Mouse (Mus musculus) hindbrain, embryonic 12.5 days (tissue): ENCODE results near the gene Msi1. TPM values are rescaled to one million over a fixed set of nuclear protein-coding genes. Genes with fewer than 3 reads are reported as not detected.

Experiments used
- ATAC-seq: fragments of 200-750 bp; cut with Nextera tagmentation; 2 replicates; pipeline ENCODE4 v1.8.0; 2017; ENCODE audit warnings: moderate TSS enrichment; ENCODE audit not compliant: low FRiP score
- H3K27ac ChIP-seq: fragments of 300-500 bp; sonication (generic); 2 replicates; pipeline ENCODE4 v1.5.1; 2016; ENCODE audit warnings: mild to moderate bottlenecking
- H3K27me3 ChIP-seq: fragments of 300-500 bp; sonication (generic); 2 replicates; pipeline ENCODE4 v1.6.1; 2016; ENCODE audit warnings: mild to moderate bottlenecking
- H3K36me3 ChIP-seq: fragments of 300-500 bp; sonication (generic); 2 replicates; pipeline ENCODE4 v1.6.1; 2016; ENCODE audit warnings: mild to moderate bottlenecking
- H3K4me1 ChIP-seq: fragments of 300-500 bp; sonication (generic); 2 replicates; pipeline ENCODE4 v1.6.1; 2016
- H3K4me2 ChIP-seq: fragments of 300-500 bp; sonication (generic); replicated peaks from 2 replicates; pipeline ENCODE4 v1.6.1; 2016; ENCODE audit warnings: mild to moderate bottlenecking
- H3K4me3 ChIP-seq: fragments of 300-500 bp; sonication (generic); 2 replicates; pipeline ENCODE4 v1.5.1; 2016; ENCODE audit warnings: mild to moderate bottlenecking
- H3K9ac ChIP-seq: fragments of 300-500 bp; sonication (generic); 2 replicates; pipeline ENCODE4 v1.6.1; 2016; ENCODE audit warnings: mild to moderate bottlenecking, moderate library complexity
- H3K9me3 ChIP-seq: fragments of 300-500 bp; sonication (generic); replicated peaks from 2 replicates; pipeline ENCODE4 v1.6.1; 2016; ENCODE audit warnings: mild to moderate bottlenecking
- WGBS: fragments of 180-500 bp; shearing (Covaris S2); methylation state at CpG from one replicate; pipeline ENCODE4 v1.1.7; 2016; 5-methylcytosine and 5-hydroxymethylcytosine counted together
- polyA plus RNA-seq: library from polyadenylated mRNA; unstranded; fragments of >200 nt; fragmentation: Nextera tagmentation; extraction: Ambion mirVana; gene quantifications from 2 replicates; pipeline ENCODE4 v1.2.1, GENCODE M21; 2016

Msi1 gene
- 128 and 131 TPM in 2 replicates for polyA plus RNA-seq

DNA sequence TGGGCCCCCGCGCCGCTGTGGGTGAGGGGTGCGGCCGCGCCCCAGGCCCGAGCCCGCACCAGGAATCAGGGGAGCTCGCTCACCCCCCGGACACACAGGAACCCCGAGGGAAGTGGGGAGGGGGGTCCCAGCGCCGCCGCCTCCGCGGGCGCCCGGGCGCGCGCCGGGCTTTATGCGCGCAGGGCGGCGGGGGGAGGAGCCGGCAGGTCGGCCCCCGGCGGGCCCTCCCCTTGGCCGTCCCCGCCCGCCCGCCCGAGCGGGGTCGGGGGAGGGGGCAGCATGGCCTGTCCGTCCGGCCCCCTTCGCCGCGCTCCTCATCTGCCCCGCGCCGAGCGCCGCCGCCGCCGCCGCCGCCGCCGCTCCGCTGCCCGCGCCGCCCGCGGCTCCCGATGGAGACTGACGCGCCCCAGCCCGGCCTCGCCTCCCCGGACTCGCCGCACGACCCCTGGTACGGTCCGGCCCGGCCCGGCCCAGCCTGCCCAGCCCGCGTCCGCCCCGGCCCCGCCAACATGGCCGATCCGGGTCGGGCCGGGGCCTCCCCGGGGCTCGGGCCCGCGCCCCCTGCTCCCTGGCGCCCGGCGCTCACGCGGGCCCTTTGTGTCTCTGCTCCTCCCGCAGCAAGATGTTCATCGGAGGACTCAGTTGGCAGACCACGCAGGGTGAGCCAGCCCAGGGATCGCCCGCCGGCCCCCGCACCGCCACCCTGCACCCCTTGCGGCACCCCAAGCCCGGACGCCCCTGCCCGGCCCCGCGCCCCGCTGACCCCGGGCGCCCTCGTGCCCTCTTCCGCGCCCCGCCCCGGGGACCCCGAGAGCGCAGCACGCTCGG lies at the start of gene Msi1:
Gene Msi1, plus strand, starts transcription at position 241 of the 828 bp plus-strand sequence.
- H3K4me1 ChIP-seq, result peaks cover 51% of the 10 kb centered on the region
- WGBS, result 1% methylated on average over 47 of the region's 117 CpGs
- H3K27me3 ChIP-seq, result no peaks in the 10 kb centered on the region

DNA sequence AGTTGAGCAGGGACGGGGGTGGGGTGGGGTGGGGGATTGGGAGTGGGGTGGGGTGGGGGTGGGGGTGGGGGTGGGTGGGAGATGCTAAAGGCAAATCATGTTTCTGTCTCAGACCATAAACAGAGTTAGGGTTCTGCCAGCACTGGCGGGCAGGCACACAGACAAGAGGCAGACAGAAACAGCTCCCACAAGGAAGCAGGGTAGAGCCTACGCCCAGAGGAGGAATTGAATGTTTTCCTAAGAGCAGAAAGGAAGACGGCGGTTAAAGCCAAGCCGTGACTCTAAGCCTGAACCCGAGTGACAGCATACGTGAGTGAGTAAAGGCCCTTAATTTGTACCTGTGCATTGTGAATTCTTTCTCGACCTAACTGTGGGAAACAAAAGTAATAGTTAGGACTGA lies 37.5 kb upstream of the Msi1 start:
- no peaks in the 10 kb centered on the region for H3K9me3 ChIP-seq
- H3K4me3 ChIP-seq, result no peak overlapping the region
- H3K4me1 ChIP-seq, result peaks cover 18% of the 10 kb centered on the region
- H3K27me3 ChIP-seq, result no peaks in the 10 kb centered on the region
- 30% methylated on average over 9 of the region's 9 CpGs for WGBS
- H3K4me2 ChIP-seq, result no peak overlapping the region
- ATAC-seq, result no peak
- no peaks in the 10 kb centered on the region for H3K36me3 ChIP-seq
- no peak overlapping the region for H3K9ac ChIP-seq
- peak overlapping the region; percentile 30; the same call in 1 of the 2 replicates for H3K27ac ChIP-seq

More for the DNA sequence above, at the start of gene Msi1:
- H3K9ac ChIP-seq, result peak within 1 kb of the TSS; percentile 100
- peak within 1 kb of the TSS; percentile 100 for H3K27ac ChIP-seq
- peak within 1 kb of the TSS; percentile 100 for H3K4me3 ChIP-seq
- H3K9me3 ChIP-seq, result no peaks in the 10 kb centered on the region
- ATAC-seq, result peak; percentile 60
- peaks cover 19% of the 10 kb centered on the region; the same call in 1 of the 2 replicates for H3K36me3 ChIP-seq
- peak within 1 kb of the TSS; percentile 80 for H3K4me2 ChIP-seq

DNA sequence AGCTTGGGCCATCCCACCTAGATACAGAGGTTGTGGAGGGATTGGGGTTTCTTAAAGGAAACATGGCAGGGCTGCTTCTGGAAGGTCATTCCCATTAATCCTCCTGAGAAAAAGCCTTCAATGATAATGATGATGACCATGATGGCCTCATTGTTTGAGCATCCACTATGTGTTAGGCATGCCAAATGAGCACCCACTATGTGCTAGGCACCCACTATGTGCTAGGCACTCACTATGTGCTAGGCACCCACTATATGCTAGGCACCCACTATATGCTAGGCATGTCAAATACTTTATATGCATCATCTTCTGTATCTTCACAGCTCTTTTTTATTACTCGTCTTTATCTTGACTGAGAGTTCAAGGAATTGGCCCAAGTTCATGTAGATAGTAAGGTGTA lies 36.4 kb upstream of the Msi1 start:
- Histone ChIP-seq H3K27me3 (no peaks in the 10 kb centered on the region), H3K4me2 (no peak overlapping the region), H3K9ac (no peak overlapping the region), H3K9me3 (no peaks in the 10 kb centered on the region), H3K4me3 (no peak overlapping the region), H3K4me1 (peaks cover 18% of the 10 kb centered on the region), H3K36me3 (no peaks in the 10 kb centered on the region), H3K27ac (no peak overlapping the region)
- WGBS, result 94% methylated on average over 1 of the region's 1 CpGs
- ATAC-seq, result no peak

DNA sequence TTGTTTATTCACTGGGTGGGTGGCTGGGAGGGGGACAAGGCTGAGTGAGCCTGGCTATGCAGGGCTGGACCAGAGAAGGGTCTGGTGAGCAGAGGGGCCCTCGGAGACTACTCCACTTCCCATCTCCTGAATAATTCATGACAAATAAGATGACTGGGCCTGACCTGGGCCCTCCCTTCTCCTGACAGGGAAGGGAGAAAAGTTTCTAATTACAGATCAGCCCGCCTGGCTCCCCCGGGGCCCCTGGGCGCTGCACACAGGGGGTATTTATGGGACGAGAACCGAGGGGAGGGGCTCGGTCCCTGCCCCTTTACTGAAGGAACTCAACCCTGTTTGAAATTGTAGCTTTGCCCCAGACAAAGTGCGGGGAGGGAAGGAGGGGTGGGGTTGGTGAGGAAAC lies 35.2 kb upstream of the Msi1 start:
- no peaks in the 10 kb centered on the region for H3K27me3 ChIP-seq
- 2% methylated on average over 8 of the region's 8 CpGs for WGBS
- no peak overlapping the region for H3K9ac ChIP-seq
- ATAC-seq, result peak; percentile 57
- H3K4me1 ChIP-seq, result peaks cover 25% of the 10 kb centered on the region
- peak overlapping the region; percentile 14 for H3K4me2 ChIP-seq
- H3K27ac ChIP-seq, result peak overlapping the region; percentile 68
- no peaks in the 10 kb centered on the region for H3K36me3 ChIP-seq
- no peak overlapping the region for H3K4me3 ChIP-seq
- no peaks in the 10 kb centered on the region for H3K9me3 ChIP-seq

- ATAC-seq, result no peak
Measured at GRCm38 (mm10) chr5:115394836-115395235, 34.6 kb upstream of the Msi1 start.

DNA sequence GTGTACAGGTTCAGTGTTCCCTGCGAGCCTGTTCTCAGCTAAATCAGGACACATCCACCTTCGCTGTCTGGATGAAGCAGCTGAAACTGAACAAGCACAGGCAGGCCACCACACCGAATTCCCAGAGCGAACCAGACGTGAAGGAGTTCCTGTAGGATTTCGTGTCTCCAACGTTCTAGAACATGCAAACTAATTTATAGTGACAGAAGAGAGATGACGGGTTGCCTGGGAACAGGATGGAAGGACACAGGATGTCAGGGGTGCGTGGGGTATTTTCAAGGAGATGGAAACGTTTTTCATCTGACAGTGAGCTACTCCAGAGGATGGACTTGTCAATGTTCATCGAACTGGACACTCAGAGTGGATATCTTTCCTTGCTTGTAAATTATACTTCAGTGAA lies 32.7 kb upstream of the Msi1 start:
- no peaks in the 10 kb centered on the region for H3K36me3 ChIP-seq
- H3K4me1 ChIP-seq, result peaks cover 28% of the 10 kb centered on the region
- peak overlapping the region; percentile 52; the same call in 1 of the 2 replicates for H3K27ac ChIP-seq
- H3K27me3 ChIP-seq, result no peaks in the 10 kb centered on the region
- H3K4me2 ChIP-seq, result no peak overlapping the region
- no peak for ATAC-seq
- no peak overlapping the region for H3K9ac ChIP-seq
- WGBS, result 60% methylated on average over 11 of the region's 11 CpGs
- no peaks in the 10 kb centered on the region for H3K9me3 ChIP-seq
- no peak overlapping the region for H3K4me3 ChIP-seq

More at GRCm38 (mm10) chr5:115394836-115395235, 34.6 kb upstream of the Msi1 start:
- WGBS, result 20% methylated on average over 10 of the region's 10 CpGs
- H3K9ac ChIP-seq, result no peak overlapping the region
- no peaks in the 10 kb centered on the region for H3K27me3 ChIP-seq
- no peak overlapping the region for H3K4me3 ChIP-seq
- no peaks in the 10 kb centered on the region for H3K9me3 ChIP-seq
- H3K27ac ChIP-seq, result 0 out of 2 replicates have a peak overlapping the region, but pooled peaks have one; percentile 2
- no peaks in the 10 kb centered on the region for H3K36me3 ChIP-seq
- peaks cover 28% of the 10 kb centered on the region for H3K4me1 ChIP-seq
- no peak overlapping the region for H3K4me2 ChIP-seq

GRCm38 (mm10) chr5:115397839-115398780 lies 31.3 kb upstream of the Msi1 start:
- peak overlapping the region; percentile 52 for H3K4me2 ChIP-seq
- H3K27me3 ChIP-seq, result no peaks in the 10 kb centered on the region
- no peaks in the 10 kb centered on the region for H3K36me3 ChIP-seq
- peak overlapping the region; percentile 90 for H3K27ac ChIP-seq
- peak overlapping the region; percentile 22 for H3K4me3 ChIP-seq
- WGBS, result under 1% methylated on average over 46 of the region's 48 CpGs
- peaks cover 24% of the 10 kb centered on the region for H3K4me1 ChIP-seq
- H3K9me3 ChIP-seq, result no peaks in the 10 kb centered on the region
- ATAC-seq, result peak; percentile 84
- peak overlapping the region; percentile 58 for H3K9ac ChIP-seq

- 89% methylated on average over 8 of the region's 8 CpGs for WGBS
- no peaks in the 10 kb centered on the region for H3K9me3 ChIP-seq
- H3K4me3 ChIP-seq, result no peak overlapping the region
- no peak overlapping the region for H3K27ac ChIP-seq
- no peak overlapping the region for H3K4me2 ChIP-seq
- no peaks in the 10 kb centered on the region for H3K36me3 ChIP-seq
- no peak overlapping the region for H3K9ac ChIP-seq
- peaks cover 33% of the 10 kb centered on the region for H3K4me1 ChIP-seq
- no peak for ATAC-seq
- H3K27me3 ChIP-seq, result no peaks in the 10 kb centered on the region
Measured at GRCm38 (mm10) chr5:115402063-115402462, 27.3 kb upstream of the Msi1 start.

DNA sequence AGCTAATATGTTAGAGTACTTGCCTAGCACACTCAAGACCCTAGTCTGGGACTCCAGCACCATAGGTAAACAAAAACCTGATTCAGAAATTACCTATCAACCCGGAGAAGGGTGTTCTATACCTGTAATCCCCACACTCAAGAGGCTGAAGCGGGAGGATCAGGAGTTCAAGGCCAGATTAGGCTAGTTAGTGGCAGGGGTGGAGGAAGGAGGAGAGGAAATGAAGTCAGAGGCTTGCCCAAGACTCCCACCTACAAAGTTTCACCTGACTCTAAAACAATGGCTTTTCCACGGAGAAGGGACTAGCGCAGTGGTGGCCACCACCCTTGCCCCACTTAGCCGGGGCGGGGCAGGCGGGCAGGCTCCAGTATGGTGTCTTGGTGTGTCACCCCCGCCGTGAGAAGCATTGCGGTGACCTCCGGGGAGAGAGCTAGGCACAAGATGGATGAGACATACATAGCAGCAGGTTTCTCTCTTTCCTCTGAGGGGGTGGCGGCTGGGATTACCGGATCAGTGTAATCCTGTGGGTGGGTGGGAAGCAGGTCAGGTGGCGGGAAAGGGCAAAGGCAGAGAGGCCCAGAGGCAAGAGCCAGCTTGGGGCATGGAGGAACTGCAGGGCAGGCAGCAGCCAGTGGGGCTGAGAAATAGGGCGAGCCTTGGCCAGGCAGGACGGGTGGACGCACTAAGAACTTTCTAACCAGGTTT lies 25.8 kb upstream of the Msi1 start:
- peak; percentile 27 for ATAC-seq
- 17% methylated on average over 14 of the region's 17 CpGs for WGBS
- Histone ChIP-seq H3K36me3 (no peaks in the 10 kb centered on the region), H3K9me3 (no peaks in the 10 kb centered on the region), H3K9ac (0 out of 2 replicates have a peak overlapping the region, but pooled peaks have one; percentile 1), H3K4me2 (peak overlapping the region; percentile 51), H3K27ac (peak overlapping the region; percentile 91), H3K4me1 (peaks cover 35% of the 10 kb centered on the region), H3K4me3 (peak overlapping the region; percentile 19; the same call in 1 of the 2 replicates), H3K27me3 (no peaks in the 10 kb centered on the region)

GRCm38 (mm10) chr5:115404241-115404794 lies 25.1 kb upstream of the Msi1 start:
- peak overlapping the region; percentile 19 for H3K4me3 ChIP-seq
- H3K4me2 ChIP-seq, result peak overlapping the region; percentile 51
- H3K9ac ChIP-seq, result peak overlapping the region; percentile 59
- ATAC-seq, result peak; percentile 70
- H3K27ac ChIP-seq, result peak overlapping the region; percentile 91
- no peaks in the 10 kb centered on the region for H3K9me3 ChIP-seq
- H3K4me1 ChIP-seq, result peaks cover 30% of the 10 kb centered on the region
- WGBS, result under 1% methylated on average over 17 of the region's 18 CpGs
- H3K36me3 ChIP-seq, result no peaks in the 10 kb centered on the region
- no peaks in the 10 kb centered on the region for H3K27me3 ChIP-seq

DNA sequence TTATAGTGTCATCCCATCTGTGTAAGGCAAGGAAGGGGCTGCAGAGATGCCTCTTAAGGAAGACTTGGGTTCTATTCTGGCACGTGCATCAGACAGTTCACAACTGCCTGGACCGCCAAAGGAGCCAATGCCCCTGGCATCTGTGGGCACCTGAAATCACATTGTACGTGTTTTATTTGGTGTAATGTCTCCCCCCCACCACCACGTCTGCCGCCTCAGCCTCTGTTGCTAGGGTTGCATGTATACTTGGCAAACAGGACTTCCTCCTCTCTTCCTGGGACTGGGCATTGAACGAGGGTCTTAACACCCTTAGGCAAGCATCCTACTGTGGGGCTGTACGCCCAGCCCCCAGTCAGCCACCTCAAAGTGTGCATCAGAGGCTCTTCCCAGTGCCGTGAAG lies 24.2 kb upstream of the Msi1 start:
- H3K4me3 ChIP-seq, result no peak overlapping the region
- peak overlapping the region; percentile 91 for H3K27ac ChIP-seq
- H3K9ac ChIP-seq, result no peak overlapping the region
- no peaks in the 10 kb centered on the region for H3K36me3 ChIP-seq
- no peak overlapping the region; the same call in 1 of the 2 replicates for H3K4me2 ChIP-seq
- peaks cover 29% of the 10 kb centered on the region for H3K4me1 ChIP-seq
- H3K27me3 ChIP-seq, result no peaks in the 10 kb centered on the region
- H3K9me3 ChIP-seq, result no peaks in the 10 kb centered on the region
- WGBS, result 40% methylated on average over 8 of the region's 8 CpGs
- ATAC-seq, result no peak
